Mouse (Mus musculus) fibroblast of lung, adult 2 months (primary cell): Measurements from ENCODE around the gene Zbed3.
"Not testable (repeated sequence)": the region's sequence is repeated elsewhere in the genome, so short reads cannot be mapped to it uniquely, and the experiment has no call there.

Experiments used
- DNase-seq: peaks from one replicate; pipeline ENCODE4 v3.0.0-alpha.2; 2011; ENCODE audit warnings: low read depth

Gene Zbed3

DNA sequence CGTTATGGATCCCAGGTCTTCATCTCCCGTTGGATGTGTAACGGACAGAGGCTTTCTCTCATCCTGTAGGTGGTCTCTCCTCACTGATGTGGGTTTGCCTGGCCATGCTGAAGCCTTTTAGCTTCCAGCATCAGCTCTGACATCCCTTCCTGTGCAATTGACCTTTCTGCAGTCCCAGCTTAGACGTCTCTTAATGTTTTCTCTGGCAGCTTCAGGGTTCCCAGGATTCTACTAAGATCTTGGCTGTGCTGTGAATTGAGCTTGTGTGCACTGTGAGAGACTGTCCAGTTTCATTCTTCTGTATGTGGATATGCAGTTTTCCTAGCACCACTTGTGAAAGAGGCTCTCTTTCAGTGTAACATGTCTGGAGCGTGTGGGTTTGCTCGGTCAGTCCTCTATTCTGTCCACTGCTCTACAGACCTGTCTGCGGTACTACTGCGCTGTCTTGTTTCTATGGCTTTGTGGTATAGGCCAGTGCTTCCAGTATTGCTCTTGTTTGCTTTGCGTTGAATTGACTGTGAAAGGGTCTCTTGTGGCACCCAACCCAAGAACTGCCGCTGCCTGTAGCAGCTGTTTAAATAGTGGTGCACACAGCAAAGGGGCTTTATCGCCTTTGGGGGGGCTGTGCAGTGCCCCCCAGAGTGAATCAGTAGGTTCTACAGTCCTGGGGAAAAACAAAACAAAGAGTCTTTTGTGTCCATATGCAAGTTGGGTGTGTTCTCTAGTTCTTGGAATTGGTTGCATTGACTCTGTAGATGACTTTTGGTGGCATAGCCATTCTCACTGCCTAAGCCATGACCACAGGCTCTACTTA is 8.9 kb downstream of the Zbed3 start:
- DNase-seq: no peak

GRCm38 (mm10) chr13:95336122-95336677 is 12.8 kb downstream of the Zbed3 start:
- DNase-seq: no peak

DNA sequence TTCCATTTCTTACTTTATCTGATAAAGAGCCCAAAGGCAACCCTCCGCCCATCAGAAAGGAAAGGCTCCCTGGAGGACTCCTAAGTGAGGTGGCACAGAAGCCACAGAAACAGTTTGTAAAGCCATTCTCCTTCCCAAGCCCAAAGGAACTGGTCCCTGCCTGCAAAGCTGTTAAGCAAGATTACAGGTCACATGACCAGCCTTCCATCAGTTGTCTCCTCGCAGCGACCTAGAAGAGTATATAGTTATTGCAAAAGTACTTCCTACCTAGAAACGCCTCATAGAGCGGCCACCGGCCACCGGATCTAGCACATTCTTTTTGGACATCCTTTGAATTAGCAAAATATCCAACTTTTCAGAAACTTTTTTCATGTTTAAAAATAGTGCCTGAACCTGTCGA is 20.1 kb downstream of the Zbed3 start:
- no peak for DNase-seq

- no peak for DNase-seq
Observed at GRCm38 (mm10) chr13:95345869-95346268, 22.5 kb downstream of the Zbed3 start.

- DNase-seq: no peak
Observed at GRCm38 (mm10) chr13:95347018-95347696, 23.7 kb downstream of the Zbed3 start.

DNA sequence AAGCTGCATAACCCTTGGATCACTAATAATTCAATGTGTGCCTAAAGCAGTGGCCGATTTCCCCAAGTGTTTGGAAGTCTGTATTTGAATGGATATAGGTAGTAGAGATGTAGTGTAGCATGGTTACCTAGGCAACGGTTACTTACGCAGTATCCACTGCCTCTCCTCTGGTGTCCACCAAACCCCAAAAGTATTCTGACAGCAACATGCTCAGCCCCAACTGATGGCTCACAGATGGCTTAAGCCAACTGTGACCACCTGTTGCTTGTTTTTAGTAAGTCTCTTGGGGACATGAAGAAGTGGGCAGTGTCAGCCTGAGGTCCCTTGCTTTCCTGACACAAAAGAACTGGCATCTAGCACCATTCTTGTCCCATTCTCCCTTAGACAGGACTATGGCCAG is 25.1 kb downstream of the Zbed3 start:
- no peak for DNase-seq

DNA sequence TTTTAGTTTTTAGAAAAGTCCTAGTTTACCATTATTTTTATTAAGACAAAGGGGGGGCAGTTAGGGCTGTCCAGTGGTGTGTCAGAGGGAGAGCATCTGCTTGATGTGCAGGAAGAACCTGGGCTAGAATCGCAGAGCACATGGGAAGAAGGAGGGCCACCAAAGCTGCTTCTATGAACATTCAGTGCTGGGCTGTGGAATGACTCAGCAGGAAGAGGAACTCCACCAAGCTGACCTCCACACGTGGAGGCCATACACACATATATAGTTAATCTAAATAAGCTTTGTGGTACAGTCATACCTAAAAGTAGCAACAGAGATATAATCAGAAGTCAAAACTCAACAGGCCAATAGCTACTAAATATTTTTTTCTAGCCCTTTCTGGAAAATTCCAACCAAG is 34.8 kb downstream of the Zbed3 start:
- DNase-seq: no peak

DNA sequence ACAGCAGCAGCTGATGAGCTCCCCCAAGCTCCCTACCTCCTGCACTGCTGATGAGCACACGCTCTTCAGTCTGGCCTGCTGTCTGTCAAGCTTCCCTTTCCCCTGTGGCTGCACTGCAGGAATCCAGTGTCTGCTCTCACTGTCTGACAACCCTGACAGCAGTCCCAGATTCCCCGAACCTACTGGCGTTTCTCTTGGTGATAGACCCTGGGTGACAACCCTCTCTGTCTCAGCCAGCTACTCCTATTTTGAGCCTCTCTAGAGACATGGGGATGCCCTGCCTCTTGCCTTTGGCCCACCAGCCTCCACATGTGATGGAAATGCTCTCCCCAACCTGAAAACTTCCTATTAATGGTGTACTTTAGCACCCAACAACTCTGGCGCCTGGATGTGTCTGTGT is 40.0 kb downstream of the Zbed3 start:
- no peak for DNase-seq

GRCm38 (mm10) chr13:95366356-95366755 is 42.9 kb downstream of the Zbed3 start:
- no peak for DNase-seq

DNA sequence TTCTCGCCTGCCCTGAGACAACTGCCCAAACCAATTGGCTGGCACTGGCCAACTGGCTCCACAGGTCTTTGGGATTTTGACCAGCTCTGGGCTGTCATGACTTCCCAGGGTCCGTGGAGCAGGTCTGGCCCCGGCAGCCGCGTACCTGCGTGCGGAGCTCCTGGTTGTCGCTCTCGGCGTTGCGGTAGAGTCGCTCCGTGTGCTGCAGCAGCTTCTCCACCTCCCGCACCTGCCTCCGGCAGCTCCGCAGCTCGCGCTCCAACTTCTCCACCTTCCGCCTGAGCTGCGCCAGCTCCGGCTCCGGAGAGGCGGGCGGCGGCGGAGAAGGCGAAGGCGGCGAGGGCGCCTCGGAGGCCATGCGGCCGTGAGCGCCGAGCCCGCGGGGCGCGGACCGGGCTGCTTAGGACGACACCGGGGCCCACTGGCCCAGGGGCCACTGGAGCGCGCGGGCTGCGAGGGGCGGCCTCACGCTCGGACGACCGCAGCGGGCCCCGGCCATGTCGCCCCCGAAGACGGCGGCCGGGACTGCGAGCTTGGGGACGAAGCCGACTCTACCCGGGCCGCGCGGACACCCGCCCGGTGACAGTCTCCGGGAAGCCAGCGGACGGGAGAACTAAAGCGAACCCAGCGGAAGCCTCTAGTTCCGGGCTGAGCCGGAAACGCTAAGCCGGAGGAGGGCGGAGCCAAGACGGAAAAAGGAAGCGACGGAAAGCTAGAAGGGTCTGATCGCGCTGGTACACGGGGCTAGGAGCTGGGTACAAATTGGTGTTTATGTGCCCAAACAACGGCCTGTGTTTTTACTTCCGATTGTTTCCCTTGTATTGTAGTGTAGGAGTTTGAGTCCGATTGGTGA is 51.5 kb downstream of the Zbed3 start, which contains the start of gene Aggf1:
Gene Aggf1, minus strand, starts transcription at position 652 of the 853 bp plus-strand sequence.
- peak; percentile 74 for DNase-seq

GRCm38 (mm10) chr13:95375554-95375914 is 52.1 kb downstream of the Zbed3 start:
- DNase-seq: no peak

DNA sequence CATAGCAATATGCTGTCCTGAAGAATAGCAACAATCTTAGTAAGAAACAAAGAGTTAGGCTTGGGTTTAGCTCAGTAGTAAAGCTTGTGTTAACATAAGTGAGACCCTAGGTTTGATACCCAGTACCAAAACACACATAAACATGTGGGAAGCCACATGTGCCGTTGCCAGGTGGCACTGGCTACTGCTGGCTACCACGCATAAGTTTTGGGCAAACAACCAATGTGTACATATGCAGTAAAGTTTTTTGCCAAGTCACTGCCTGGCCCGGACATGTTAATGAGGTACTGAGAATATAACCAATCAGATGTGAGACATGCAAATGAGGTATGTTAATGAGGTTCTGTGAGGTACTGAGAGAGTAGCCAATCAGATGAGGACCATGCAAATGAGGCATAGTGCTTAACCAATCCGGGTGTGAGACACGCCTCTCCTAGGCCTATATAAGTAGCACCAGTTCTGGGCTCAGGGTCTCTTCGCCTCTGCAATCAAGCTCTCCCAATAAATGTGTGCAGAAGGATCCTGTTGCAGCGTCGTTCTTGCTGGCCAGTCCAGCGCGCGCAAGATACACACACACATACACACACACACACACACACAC is 53.4 kb downstream of the Zbed3 start:
- not testable (repeated sequence) for DNase-seq

GRCm38 (mm10) chr13:95378696-95379095 is 55.3 kb downstream of the Zbed3 start:
- no peak for DNase-seq

GRCm38 (mm10) chr13:95382418-95382817 is 59.0 kb downstream of the Zbed3 start:
- DNase-seq: no peak
